ENCODE assay signal across 20 mouse cellular contexts in the genomic region with DNA sequence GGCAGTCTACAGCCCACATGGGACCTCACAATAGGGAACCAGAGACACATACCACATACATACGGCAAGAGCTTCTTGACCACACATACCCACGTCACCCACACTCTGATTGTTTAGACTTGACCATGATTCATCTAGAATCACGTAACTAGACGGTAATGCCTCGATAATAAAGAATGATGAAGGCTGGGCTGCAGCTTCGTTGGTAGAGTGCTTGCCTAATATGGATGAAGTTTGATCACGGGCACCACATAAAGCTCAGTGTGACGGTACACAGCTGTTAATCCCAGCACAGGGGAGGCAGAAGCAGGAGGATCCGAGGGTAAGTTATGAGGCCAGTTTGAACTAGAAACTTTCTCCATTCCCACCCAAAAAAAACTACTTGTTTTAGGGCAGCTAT. TPM values are rescaled to one million over a fixed set of nuclear protein-coding genes. Genes with fewer than 3 reads are reported as not detected.
DNase-seq lines count a peak whose midpoint lies in the region; ATAC-seq lines count a peak whose summit lies in the region.
"Had no signal": no experiment of that assay in that cellular context is flagged by ENCODE, and none has a peak within 500 bp of the region (broad histone marks: within the 10 kb centered on the region; RNA-seq: fewer than 3 reads in every experiment).

No protein-coding gene starts in this region.

- H3K4me2 ChIP-seq in heart, embryonic 11.5 days, result no peak overlapping the region
- H3K4me2 ChIP-seq: embryonic facial prominence, embryonic 12.5 days; forebrain, embryonic 13.5 days had no signal

- no peak overlapping the region for H3K4me3 ChIP-seq in heart, embryonic 11.5 days (ENCODE audit: low read depth, low read length)
- H3K4me3 ChIP-seq: embryonic facial prominence, embryonic 10.5 days; embryonic facial prominence, embryonic 12.5 days; forebrain, embryonic 13.5 days had no signal

- no peaks in the 10 kb centered on the region for H3K9me3 ChIP-seq in heart, embryonic 11.5 days (replicated peaks; ENCODE audit: control insufficient read depth, low read length)
- H3K9me3 ChIP-seq: embryonic facial prominence, embryonic 10.5 days; embryonic facial prominence, embryonic 12.5 days; forebrain, embryonic 13.5 days; G1E had no signal

- ATAC-seq in heart, embryonic 11.5 days (replicated peaks; ENCODE audit: insufficient number of reproducible peaks, low FRiP score, low TSS enrichment), result no peak
- no peak for ATAC-seq in megakaryocyte progenitor cell, adult 5-6 weeks (replicated peaks; ENCODE audit: poor library complexity)
- ATAC-seq: CD4-positive, CD25-positive, alpha-beta regulatory T cell, adult 4 months; forebrain, embryonic 13.5 days; forebrain, embryonic 16.5 days had no signal

- WGBS in heart, embryonic 11.5 days (ENCODE audit: insufficient replicate concordance), result 82% methylated on average over 9 of the region's 9 CpGs

- peak; percentile 62 for DNase-seq in heart, adult 11 months
- peak; percentile 14 for DNase-seq in NIH3T3 (ENCODE audit: low read depth)
- no peak for DNase-seq in adrenal gland, postnatal 36 days
- DNase-seq: adrenal gland, adult 2 months; adrenal gland, postnatal 10 days; adrenal gland, postnatal 25 days; cerebellum, adult 11-12 months; cerebellum, adult 2 months; cerebellum, adult 9-10 months; cerebellum, postnatal 10 days; cerebellum, postnatal 25 days had no signal

- H3K9ac ChIP-seq in heart, embryonic 11.5 days (ENCODE audit: low read depth, low read length), result no peak overlapping the region
- H3K9ac ChIP-seq: embryonic facial prominence, embryonic 12.5 days; forebrain, embryonic 13.5 days had no signal

- H3K27me3 ChIP-seq in heart, embryonic 11.5 days (ENCODE audit: control insufficient read depth, insufficient read depth, low read length), result no peaks in the 10 kb centered on the region
- H3K27me3 ChIP-seq: CH12.LX; embryonic facial prominence, embryonic 12.5 days; forebrain, embryonic 13.5 days had no signal

- no peaks in the 10 kb centered on the region for H3K36me3 ChIP-seq in heart, embryonic 11.5 days (ENCODE audit: control insufficient read depth, insufficient read depth, low read length)
- H3K36me3 ChIP-seq: embryonic facial prominence, embryonic 12.5 days; G1E had no signal

- no peaks in the 10 kb centered on the region for H3K4me1 ChIP-seq in heart, embryonic 11.5 days (ENCODE audit: control insufficient read depth, insufficient read depth, low read length)
- H3K4me1 ChIP-seq: embryonic facial prominence, embryonic 10.5 days; embryonic facial prominence, embryonic 12.5 days; forebrain, embryonic 13.5 days had no signal

- H3K27ac ChIP-seq in heart, embryonic 11.5 days (ENCODE audit: low read depth, low read length), result no peak overlapping the region
- H3K27ac ChIP-seq: embryonic facial prominence, embryonic 10.5 days; embryonic facial prominence, embryonic 12.5 days; forebrain, embryonic 13.5 days had no signal

RNA-seq across cellular contexts. Expression of gene Sobp, which starts 31.2 kb away (rescaled TPM):
- 1.9 and 2.4 TPM in 2 replicates for polyA plus RNA-seq in heart, embryonic 11.5 days (2014; fragmentation: Nextera tagmentation; extraction: Ambion mirVana)
- total RNA-seq in adrenal gland, postnatal 36 days (2021), result 1 to 10 TPM; 4.6 to 6.2 TPM
- total RNA-seq in megakaryocyte progenitor cell, adult 5-6 weeks (2015), result not detected in 2 replicates
- total RNA-seq in megakaryocyte progenitor cell, adult 5-6 weeks (2017), result not detected in 2 replicates
- polyA plus RNA-seq: CD4-positive, CD25-positive, alpha-beta regulatory T cell, adult 4 months; G1E had no signal

RNA-seq across cellular contexts. Expression of gene 9030612E09Rik, which starts 31.3 kb away (rescaled TPM):
- 0.36 and 0.42 TPM in 2 replicates for polyA plus RNA-seq in heart, embryonic 11.5 days (2014; fragmentation: Nextera tagmentation; extraction: Ambion mirVana)
- total RNA-seq in adrenal gland, postnatal 36 days (2021), result under 1 TPM; 0.30 to 0.33 TPM
- total RNA-seq in megakaryocyte progenitor cell, adult 5-6 weeks (2015), result not detected in 2 replicates
- total RNA-seq in megakaryocyte progenitor cell, adult 5-6 weeks (2017), result not detected in 2 replicates
- total RNA-seq: G1E had no signal
- polyA plus RNA-seq: CD4-positive, CD25-positive, alpha-beta regulatory T cell, adult 4 months; G1E had no signal

Comparison
In these comparisons a context has a peak if more than half of its experiments do, and no peak if none do; other contexts are left out.
1. DNase-seq: peak in heart, adult 11 months (single experiment) and NIH3T3 (single experiment); none in adrenal gland, postnatal 36 days (0 of 2).
2. RNA of gene Sobp, which starts 31.2 kb away (total RNA-seq): 4.6 to 6.2 TPM in adrenal gland, postnatal 36 days; not detected in megakaryocyte progenitor cell, adult 5-6 weeks; every median in the first group is over 4 times any median in the second.